Mouse (Mus musculus) liver, embryonic 11.5 days (tissue): ENCODE data around the gene Proca1. TPM values are rescaled to one million over a fixed set of nuclear protein-coding genes. Genes with fewer than 3 reads are reported as not detected.
A peak's percentile ranks its signal among the peaks of the same experiment; 100 is the strongest.

Experiments
- ATAC-seq: fragments of 200-750 bp; cut with Nextera tagmentation; replicated peaks from 2 replicates; pipeline ENCODE4 v1.8.0; 2017; ENCODE audit warnings: moderate number of reproducible peaks, mild to moderate bottlenecking, moderate TSS enrichment, moderate library complexity; ENCODE audit not compliant: low FRiP score
- DNase-seq: peaks from one replicate; pipeline ENCODE4 v3.0.0-alpha.2; 2017; ENCODE audit warnings: low spot score
- H3K27ac ChIP-seq: fragments of 300-500 bp; sonication (generic); 2 replicates; pipeline ENCODE4 v1.5.1; 2014; ENCODE audit warnings: mild to moderate bottlenecking, low read depth, low read length, control low read depth
- H3K27me3 ChIP-seq: fragments of 300-500 bp; sonication (generic); replicated peaks from 2 replicates; pipeline ENCODE4 v1.6.1; 2014; ENCODE audit warnings: low read length, mixed read lengths; ENCODE audit not compliant: control insufficient read depth, insufficient read depth
- H3K36me3 ChIP-seq: fragments of 300-500 bp; sonication (generic); 2 replicates; pipeline ENCODE4 v1.6.1; 2014; ENCODE audit warnings: mild to moderate bottlenecking, low read length, moderate library complexity, mixed read lengths; ENCODE audit not compliant: control insufficient read depth, insufficient read depth
- H3K4me1 ChIP-seq: fragments of 300-500 bp; sonication (generic); replicated peaks from 2 replicates; pipeline ENCODE4 v1.6.1; 2014; ENCODE audit warnings: low read length, mixed read lengths; ENCODE audit not compliant: control insufficient read depth, insufficient read depth
- H3K4me2 ChIP-seq: fragments of 300-500 bp; sonication (generic); 2 replicates; pipeline ENCODE4 v1.6.1; 2014; ENCODE audit warnings: mild to moderate bottlenecking, control low read depth, moderate library complexity
- H3K4me3 ChIP-seq: fragments of 300-500 bp; sonication (generic); 2 replicates; pipeline ENCODE4 v1.5.1; 2014; ENCODE audit warnings: low read depth, low read length, control low read depth
- H3K9ac ChIP-seq: fragments of 300-500 bp; sonication (generic); 2 replicates; pipeline ENCODE4 v1.6.1; 2014; ENCODE audit warnings: low read depth, low read length, control low read depth
- H3K9me3 ChIP-seq: fragments of 300-500 bp; sonication (generic); 2 replicates; pipeline ENCODE4 v1.6.1; 2016; ENCODE audit warnings: low read length, inconsistent platforms, mixed read lengths; ENCODE audit not compliant: control insufficient read depth
- WGBS: fragments of 180-500 bp; shearing (Covaris S2); extraction: QIAGEN DNeasy Blood & Tissue Kit; methylation state at CpG from one replicate; pipeline ENCODE4 v1.1.7; 2014; 5-methylcytosine and 5-hydroxymethylcytosine counted together
- polyA plus RNA-seq: library from polyadenylated mRNA; unstranded; fragments of >200 nt; fragmentation: Nextera tagmentation; extraction: Ambion mirVana; gene quantifications from 2 replicates; pipeline ENCODE4 v1.2.1, GENCODE M21; 2014

The Proca1 gene
- 1.6 and 2.5 TPM in 2 replicates for polyA plus RNA-seq

DNA sequence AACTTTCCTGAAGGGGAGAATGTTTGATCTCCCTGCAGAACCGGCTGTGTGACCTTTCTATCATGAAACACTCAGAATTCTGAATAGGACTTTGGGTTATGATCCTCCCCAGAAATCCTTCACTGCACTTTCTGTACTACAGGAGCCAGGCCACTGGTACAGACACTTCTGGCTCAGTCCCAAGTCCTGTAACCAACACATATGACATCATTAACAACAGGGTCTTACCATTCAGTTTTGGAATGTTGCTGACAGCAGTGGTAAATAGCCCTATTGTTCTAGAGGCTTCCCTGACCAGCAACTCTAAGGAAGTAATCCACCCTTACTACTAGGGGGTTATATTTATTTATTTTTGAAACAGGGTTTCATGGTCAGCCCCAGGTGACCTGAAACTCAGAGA lies at the start of gene Proca1:
Gene Proca1, plus strand, starts transcription at position 280 of the 400 bp plus-strand sequence.
- DNase-seq, result no peak
- Histone ChIP-seq H3K4me2 (peak within 1 kb of the TSS; percentile 87), H3K9ac (no peak within 1 kb of the TSS), H3K27me3 (peaks cover 32% of the 10 kb centered on the region), H3K4me3 (peak within 1 kb of the TSS; percentile 63), H3K9me3 (no peaks in the 10 kb centered on the region), H3K4me1 (peaks cover 21% of the 10 kb centered on the region), H3K27ac (no peak within 1 kb of the TSS), H3K36me3 (peaks cover 4% of the 10 kb centered on the region; the same call in 1 of the 2 replicates)
- ATAC-seq, result no peak
- 77% methylated on average over 1 of the region's 1 CpGs for WGBS

DNA sequence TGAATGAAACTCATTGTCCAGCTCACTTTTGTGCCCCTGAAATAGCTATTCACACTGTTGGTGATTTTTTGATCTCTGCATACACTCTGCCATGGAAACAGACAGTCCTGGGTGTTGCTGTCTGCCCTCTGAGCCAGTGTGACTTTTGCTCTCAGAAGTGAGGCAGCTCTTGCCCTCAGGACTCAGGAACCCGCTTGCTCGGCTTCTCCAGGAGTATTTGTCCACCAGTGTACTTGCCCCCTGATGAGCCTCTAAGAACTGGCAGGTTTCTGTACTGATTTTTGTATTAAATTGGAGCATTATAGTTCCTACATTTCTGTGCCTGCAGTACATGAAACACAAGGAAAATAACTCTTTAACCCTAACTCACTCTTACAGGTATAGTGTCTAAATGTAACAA lies 49.7 kb upstream of the Proca1 start:
- H3K4me2 ChIP-seq, result no peak overlapping the region
- H3K4me1 ChIP-seq, result peaks cover 18% of the 10 kb centered on the region
- DNase-seq (no peak), ATAC-seq (no peak)
- H3K9me3 ChIP-seq, result no peaks in the 10 kb centered on the region
- no peak overlapping the region for H3K27ac ChIP-seq
- 94% methylated on average over 2 of the region's 2 CpGs for WGBS
- H3K4me3 ChIP-seq, result no peak overlapping the region
- H3K27me3 ChIP-seq, result no peaks in the 10 kb centered on the region
- H3K36me3 ChIP-seq, result peaks cover 5% of the 10 kb centered on the region; the same call in 1 of the 2 replicates
- H3K9ac ChIP-seq, result no peak overlapping the region

DNA sequence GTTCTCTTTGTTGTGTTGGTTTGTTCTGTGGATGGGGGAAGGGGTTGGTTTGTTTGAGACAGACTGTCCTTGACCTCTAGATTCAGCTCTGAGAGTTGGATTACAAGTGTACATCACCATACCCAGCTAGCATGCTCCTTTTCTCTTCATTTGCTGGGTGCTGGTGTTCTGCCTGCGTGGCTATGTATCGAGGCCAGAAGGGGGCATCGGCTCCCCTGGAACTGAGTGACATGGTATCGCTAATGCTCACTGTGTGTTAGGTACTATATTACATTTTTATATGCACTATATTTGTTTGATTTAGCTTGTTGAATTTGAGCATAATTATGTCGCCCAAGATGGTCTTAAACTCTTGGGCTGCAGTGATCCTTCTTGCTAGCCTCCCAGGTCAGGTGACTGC lies 47.0 kb upstream of the Proca1 start:
- H3K4me2 ChIP-seq, result no peak overlapping the region
- DNase-seq, result no peak
- no peak overlapping the region for H3K4me3 ChIP-seq
- H3K27me3 ChIP-seq, result no peaks in the 10 kb centered on the region
- ATAC-seq, result no peak
- H3K36me3 ChIP-seq, result peaks cover 15% of the 10 kb centered on the region
- 83% methylated on average over 5 of the region's 5 CpGs for whole genome bisulfite sequencing
- peaks cover 6% of the 10 kb centered on the region for H3K4me1 ChIP-seq
- H3K9ac ChIP-seq, result no peak overlapping the region
- no peaks in the 10 kb centered on the region for H3K9me3 ChIP-seq
- H3K27ac ChIP-seq, result no peak overlapping the region

DNA sequence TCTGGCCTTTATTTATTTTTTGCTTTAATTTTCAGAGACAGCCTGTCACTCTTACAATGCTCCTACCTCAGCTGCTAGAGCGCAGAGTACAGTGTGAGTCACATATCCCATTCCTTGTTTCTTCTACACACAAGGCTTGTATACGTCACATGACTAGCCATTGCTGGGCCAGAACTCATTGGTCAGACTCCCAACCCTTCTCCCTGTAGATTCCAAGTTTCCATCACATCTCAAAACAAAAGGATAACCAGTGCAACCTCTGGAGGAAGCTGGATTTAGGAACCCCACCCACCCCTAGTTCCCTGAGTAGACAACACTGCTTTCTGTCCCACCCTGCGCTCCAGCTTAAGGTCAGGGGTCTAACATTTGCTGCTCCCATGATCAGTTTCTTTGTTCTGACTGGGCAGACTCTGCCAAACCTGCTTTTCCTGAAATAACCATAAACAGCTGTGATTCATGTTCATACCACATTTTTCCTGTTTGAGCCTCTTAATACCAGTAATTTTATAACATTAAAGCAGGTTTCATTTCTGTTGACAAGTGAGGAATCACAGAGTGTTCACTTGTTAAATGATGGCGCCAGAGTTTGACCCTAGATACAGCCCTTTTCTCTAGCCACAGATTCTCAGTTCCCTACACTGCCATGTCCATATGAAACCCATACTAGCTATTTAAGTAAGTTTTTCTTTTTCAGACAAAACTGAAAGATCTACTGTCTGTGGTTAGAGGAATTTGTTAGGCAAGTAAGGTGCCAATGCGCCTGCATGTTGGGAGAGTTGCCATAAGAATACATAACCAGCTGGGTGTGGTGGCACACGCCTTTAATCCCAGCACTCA lies 46.3 kb upstream of the Proca1 start:
- H3K36me3 ChIP-seq, result peaks cover 16% of the 10 kb centered on the region
- H3K4me3 ChIP-seq, result no peak overlapping the region

GRCm38 (mm10) chr11:78151161-78151560 lies 42.0 kb upstream of the Proca1 start:
- Histone ChIP-seq H3K4me3 (no peak overlapping the region), H3K4me1 (no peaks in the 10 kb centered on the region), H3K9ac (no peak overlapping the region), H3K9me3 (no peaks in the 10 kb centered on the region), H3K4me2 (no peak overlapping the region), H3K36me3 (peaks cover 41% of the 10 kb centered on the region), H3K27me3 (no peaks in the 10 kb centered on the region), H3K27ac (no peak overlapping the region)
- ATAC-seq, result no peak
- 29% methylated on average over 1 of the region's 1 CpGs for WGBS
- no peak for DNase-seq

More for the DNA sequence above, 46.3 kb upstream of the Proca1 start:
- ATAC-seq (no peak), DNase-seq (no peak)
- H3K27me3 ChIP-seq, result no peaks in the 10 kb centered on the region
- no peak overlapping the region for H3K4me2 ChIP-seq
- no peak overlapping the region for H3K27ac ChIP-seq
- no peaks in the 10 kb centered on the region for H3K9me3 ChIP-seq
- WGBS, result 92% methylated on average over 6 of the region's 6 CpGs
- H3K9ac ChIP-seq, result no peak overlapping the region
- no peaks in the 10 kb centered on the region for H3K4me1 ChIP-seq

GRCm38 (mm10) chr11:78152299-78153231 lies 40.6 kb upstream of the Proca1 start:
- H3K4me2 ChIP-seq, result no peak overlapping the region
- H3K27me3 ChIP-seq, result no peaks in the 10 kb centered on the region
- ATAC-seq (no peak), DNase-seq (no peak)
- no peak overlapping the region for H3K9ac ChIP-seq
- H3K36me3 ChIP-seq, result peaks cover 46% of the 10 kb centered on the region
- H3K4me3 ChIP-seq, result no peak overlapping the region; the same call in 1 of the 2 replicates
- H3K27ac ChIP-seq, result 0 out of 2 replicates have a peak overlapping the region, but pooled peaks have one; percentile 38
- no peaks in the 10 kb centered on the region for H3K9me3 ChIP-seq
- no peaks in the 10 kb centered on the region for H3K4me1 ChIP-seq
- 83% methylated on average over 9 of the region's 9 CpGs for WGBS

GRCm38 (mm10) chr11:78153778-78154177 lies 39.4 kb upstream of the Proca1 start:
- no peak for ATAC-seq
- Histone ChIP-seq H3K4me1 (no peaks in the 10 kb centered on the region), H3K4me3 (no peak overlapping the region), H3K4me2 (no peak overlapping the region), H3K27me3 (no peaks in the 10 kb centered on the region), H3K27ac (no peak overlapping the region), H3K9me3 (no peaks in the 10 kb centered on the region), H3K9ac (no peak overlapping the region), H3K36me3 (peaks cover 52% of the 10 kb centered on the region)
- WGBS, result 89% methylated on average over 13 of the region's 13 CpGs
- no peak for DNase-seq

- H3K27ac ChIP-seq, result no peak overlapping the region
- no peaks in the 10 kb centered on the region for H3K27me3 ChIP-seq
- H3K9ac ChIP-seq, result no peak overlapping the region
- no peak overlapping the region for H3K4me2 ChIP-seq
- peaks cover 59% of the 10 kb centered on the region for H3K36me3 ChIP-seq
- H3K9me3 ChIP-seq, result no peaks in the 10 kb centered on the region
- whole genome bisulfite sequencing, result 82% methylated on average over 5 of the region's 5 CpGs
- DNase-seq (no peak), ATAC-seq (no peak)
- H3K4me1 ChIP-seq, result 0 out of 2 replicates have a peak, but pooled peaks cover 3% of the 10 kb centered on the region
- H3K4me3 ChIP-seq, result no peak overlapping the region
These were observed 37.5 kb upstream of the Proca1 start for GRCm38 (mm10) chr11:78155674-78156073.
